Mouse (Mus musculus): ENCODE measurements around the gene 1700020A23Rik.
A peak's percentile ranks its signal among the peaks of the same experiment; 100 is the strongest.

1700020A23Rik gene

DNA sequence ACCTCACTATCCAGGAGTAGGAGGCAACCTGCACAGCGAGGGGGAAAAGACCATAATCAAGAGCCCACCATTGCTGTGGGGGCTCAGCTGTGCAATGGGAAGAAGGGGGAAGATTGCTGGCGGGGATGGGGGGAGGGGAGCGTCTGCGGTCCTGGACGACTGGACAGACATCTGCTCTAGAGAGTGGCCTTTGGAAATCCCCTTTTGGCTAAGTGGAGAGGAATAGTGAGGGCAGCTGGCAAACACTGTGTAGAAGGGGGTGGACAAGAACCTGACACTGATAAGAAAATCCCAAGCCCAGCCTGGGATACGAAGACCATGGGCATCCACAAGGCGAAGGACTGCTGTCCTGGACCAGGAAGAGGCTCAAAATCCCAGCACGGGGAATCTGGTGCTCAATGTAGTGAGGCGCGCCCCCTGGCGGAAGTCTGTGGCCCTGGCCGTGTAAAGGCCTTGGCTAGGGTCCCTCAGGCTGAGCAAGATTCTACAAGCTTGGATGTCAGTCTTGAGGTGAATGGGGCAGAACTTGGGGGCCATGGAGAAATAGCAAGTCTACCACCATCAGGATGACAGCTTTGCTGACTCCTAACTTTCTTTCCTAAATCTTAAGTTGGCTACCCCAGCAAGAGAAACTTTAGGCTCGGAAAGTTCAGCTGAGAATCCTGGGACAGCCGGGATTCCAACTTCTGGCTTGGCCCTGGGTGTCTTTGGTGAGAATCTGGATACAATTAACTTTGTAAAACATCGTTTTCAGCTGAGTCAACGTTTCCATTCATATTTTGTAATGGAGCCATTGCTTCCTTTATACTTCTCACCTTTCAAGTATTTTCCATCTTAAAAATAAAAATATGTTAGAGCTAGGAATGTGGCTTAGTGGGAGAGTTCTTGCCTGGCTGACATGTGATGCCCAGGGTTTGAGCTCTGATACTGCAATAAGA lies 6.8 kb downstream of the 1700020A23Rik start:
- peak; percentile 81 for DNase-seq (ENCODE audit: low read depth, low spot score)

DNA sequence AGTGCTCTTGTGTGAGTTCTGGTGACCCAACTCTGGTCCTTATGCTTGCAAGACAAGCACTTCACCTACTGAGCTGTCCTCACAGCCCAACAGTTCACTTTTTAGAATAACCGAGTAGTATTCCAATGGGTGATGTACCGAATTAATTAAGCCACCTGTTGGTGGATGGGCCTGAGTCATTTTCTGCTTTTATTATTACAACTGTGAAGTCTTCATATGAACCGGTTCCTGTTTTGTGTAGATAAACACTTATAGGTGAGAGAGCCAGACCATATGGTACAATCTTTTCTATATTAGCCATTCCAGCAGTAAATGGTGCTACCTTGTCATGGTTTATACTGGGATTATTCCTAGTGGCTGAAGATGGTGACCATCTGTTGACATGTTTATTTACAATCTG lies 7.7 kb downstream of the 1700020A23Rik start:
- DNase-seq (ENCODE audit: low read depth, low spot score): no peak

DNA sequence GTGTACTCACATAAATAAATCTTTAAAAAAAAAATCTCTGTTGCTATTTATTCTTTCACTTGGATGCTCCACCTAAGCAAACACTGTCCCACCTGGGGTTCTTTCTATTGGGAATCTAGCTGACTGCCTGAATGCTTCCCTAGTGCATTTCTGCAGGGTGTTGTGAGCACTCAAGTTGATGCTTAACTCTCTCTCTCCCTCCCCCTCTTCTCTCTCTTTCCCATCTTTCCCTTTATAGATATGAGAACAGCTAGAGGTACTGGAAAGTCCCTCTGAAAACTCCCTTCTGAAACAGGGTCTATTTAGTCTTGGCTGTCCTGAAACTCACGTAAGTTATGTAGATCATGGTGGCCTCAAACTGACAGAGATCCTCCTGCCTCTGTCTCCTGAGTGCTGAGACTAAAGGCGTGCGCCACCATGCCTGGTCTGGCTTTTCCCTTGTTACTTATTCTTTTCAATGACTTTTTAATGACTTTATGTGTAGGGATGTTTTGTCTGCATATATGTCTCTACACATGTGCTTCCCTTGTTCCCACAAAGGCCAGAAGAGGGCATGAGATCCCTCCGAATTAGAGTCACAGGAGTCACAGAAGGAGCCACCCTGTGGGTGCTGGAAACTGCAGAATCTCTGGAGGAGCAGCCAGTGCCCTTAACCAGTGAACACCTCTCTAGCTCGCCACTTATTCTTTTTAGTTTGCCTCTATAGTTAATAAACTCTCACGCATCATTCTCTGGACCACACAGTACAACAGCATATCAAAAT lies 9.2 kb downstream of the 1700020A23Rik start:
- DNase-seq (ENCODE audit: low read depth, low spot score): peak; percentile 25

DNA sequence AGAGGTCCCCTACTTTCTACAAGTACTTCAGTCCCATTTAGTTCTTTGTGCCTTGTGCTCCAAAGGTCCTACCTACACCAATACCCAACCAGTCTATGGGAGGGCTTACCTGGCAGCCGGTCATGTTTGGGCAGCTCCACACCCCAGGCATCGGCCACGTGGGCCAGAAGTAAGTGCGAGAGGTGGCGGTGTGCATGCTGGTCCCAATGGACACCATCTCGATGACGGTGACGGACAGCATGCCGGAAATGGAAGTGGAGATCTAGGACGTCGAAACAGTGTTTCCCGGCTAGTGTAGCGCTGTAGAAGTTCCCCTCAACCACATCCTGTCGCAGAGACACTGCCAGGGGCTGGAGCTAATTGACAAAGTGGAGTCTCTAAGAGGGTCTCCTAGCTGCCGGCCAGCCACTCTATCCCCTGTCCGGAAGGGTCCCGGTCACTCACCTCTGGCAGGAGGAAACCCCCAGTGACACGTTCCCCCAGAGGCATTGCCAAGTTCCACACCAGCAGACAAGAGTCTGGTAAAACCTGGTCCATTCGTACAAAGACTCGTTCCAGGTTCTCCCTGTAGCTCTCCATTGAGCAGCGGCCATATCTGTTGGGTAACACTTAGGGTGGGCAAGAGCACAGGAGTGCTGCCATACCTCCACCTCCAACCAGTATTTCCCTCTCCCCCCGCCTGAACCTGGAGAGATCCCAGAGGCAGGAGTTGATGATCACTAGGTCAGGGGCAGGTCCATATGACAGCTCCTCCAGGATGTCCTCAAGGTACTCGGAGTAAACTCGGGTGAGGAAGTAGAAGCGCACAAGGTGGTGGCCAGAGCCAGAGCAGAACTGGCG lies 16.9 kb downstream of the 1700020A23Rik start:
- no peak for DNase-seq (ENCODE audit: low read depth, low spot score)

DNA sequence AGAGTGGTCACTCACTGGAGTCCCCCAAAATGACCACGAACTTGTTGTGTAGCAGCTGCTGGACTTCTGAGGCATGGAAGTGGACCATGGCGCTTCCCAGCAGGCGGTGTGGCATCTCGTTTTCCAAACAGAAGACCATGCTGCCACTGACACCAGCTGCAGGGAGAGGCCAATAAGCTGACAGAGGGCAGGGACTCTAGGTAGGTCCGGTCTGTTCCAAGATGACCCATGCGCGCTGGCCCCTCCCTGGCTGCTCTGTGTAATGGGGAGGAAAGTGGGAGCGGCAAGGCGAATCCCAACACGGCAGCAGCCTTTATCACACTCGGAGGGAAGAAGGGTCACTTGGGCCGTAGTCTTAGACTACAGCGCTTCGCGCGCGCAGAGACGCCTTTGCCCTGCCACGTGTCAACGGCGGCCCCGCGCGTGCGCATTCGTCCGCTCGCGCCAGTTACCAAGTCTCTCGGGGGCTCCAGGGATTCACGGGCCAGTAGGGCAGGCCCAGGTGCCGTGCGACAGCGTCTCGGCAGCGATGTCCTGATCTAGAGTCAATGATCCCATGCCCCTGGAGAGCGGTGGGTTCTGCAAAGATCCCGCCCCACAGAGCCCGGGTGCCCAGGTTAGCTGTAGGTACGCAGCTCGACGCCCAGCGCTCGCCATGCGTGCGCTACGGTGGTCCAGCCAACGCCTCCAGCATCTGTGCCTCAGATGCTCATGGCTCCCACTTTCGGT lies 18.5 kb downstream of the 1700020A23Rik start:
- DNase-seq (ENCODE audit: low read depth, low spot score): peak; percentile 86

DNA sequence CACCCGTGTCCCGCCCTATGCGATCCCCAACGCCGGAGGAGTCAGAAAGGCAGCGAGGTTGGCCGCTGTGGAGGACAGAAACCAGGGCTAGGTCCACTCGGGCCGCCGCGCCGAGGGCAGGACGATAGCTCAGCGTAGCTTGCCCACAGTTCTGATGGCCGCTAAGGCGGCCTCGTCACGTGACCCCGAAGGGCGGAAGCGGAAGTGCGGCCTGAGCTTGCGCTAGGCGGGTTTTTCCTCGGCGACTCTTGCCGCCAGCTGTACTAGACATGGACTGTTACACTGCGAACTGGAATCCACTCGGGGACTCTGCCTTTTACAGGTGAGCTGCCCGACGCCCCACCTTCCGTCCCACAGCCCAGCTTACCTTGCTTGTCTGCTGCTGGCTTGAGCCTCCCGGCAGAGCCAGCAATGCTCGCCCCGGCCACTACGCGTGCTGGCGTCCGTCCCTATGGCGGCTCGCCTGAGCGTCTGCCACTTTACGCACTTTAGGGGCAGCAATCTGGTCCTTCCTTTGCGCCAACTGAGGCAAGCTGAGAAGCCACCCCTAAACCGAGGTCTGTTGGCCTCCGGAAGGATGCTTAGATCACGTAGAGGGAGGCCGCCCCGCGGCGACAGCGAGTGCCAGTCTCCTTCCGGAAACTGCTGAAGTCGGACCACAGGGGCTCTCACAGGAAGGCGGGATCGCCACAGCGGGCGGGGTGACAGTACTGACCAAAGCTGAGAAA lies 19.2 kb downstream of the 1700020A23Rik start, which contains the start of the genes Vps16 and Pced1a:
Gene Vps16 (plus strand): TSS at position 214 of the 728 bp plus-strand sequence.
Gene Pced1a (minus strand): TSS at position 576 of the 728 bp plus-strand sequence.
- peak; percentile 94 for DNase-seq (ENCODE audit: low read depth, low spot score)

DNA sequence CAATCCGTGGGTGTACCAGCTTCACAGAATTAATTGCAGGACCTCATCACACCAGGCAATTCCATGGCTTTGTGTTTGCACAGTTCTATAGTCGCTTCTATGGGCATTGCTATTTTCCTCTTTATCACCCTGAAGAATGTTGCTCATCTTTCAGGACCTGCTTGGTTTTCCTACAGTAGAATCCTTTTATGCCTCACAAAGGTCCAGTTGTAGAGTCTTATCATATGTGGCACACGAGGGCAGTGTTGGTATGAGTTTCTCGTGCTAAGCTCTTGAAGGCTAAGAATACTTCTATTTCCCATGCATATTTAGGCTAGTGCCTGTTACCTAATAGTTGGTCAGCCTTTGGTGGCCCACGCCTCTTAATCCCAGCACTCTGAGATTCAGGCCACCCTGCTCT lies 20.1 kb downstream of the 1700020A23Rik start:
- peak; percentile 19 for DNase-seq (ENCODE audit: low read depth, low spot score)

DNA sequence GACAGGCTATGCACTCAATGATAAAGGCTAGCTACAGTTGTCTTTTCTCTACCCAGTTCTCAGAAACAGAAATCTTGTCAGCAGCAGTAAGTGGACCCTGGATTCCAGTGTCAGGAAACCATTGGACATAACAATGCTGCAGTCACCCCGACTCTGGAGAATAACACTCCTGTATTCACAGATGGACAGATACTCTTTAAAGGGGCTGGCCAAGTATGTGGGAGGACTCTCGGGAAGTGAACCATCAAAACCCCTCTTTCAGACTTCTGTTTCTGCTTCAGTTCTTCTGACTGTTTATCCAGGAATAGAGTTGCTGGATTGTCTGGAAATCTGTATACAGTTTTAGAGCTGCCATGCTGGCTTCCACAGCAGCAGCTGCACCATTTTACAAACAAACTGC lies 24.8 kb downstream of the 1700020A23Rik start:
- no peak for DNase-seq (ENCODE audit: low read depth, low spot score)

DNA sequence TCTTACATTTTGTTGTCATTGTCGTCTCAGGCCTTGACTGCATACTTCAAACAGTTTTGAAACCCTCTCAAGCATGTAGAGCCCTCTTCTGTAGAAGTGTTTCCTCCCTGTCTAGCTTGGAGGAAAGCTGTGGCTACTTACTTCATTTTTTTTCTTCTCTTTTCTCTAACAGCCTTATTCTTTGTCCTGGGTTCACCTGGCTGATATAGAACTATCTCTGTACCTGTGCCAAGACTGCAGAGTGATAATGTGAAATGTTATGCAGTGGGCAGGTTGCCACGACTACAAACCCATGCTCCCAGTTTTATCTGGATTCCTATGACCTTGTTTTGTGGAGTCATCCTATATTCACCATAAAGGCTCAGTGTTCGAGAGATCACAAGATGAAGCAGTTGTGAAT lies 25.4 kb downstream of the 1700020A23Rik start:
- DNase-seq (ENCODE audit: low read depth, low spot score): no peak

DNA sequence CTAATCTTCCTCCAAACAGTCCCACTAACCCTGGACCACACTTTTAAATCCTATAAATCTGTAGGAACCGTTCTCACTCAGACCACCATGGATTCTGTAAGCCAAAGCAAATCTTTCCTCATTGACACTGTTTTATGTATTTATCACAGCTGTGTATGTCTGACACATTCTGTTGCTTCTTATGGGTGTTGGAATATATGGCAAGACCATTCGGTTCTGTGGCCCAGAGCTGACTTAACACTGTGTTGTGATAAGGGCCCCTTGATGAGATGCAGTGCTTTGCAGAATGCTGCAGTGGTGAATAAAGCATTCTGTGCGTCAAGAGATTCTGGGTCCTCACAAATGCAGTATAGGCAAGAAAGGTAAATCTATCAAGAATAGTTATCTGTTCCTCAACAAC lies 27.1 kb downstream of the 1700020A23Rik start:
- DNase-seq (ENCODE audit: low read depth, low spot score): no peak

DNA sequence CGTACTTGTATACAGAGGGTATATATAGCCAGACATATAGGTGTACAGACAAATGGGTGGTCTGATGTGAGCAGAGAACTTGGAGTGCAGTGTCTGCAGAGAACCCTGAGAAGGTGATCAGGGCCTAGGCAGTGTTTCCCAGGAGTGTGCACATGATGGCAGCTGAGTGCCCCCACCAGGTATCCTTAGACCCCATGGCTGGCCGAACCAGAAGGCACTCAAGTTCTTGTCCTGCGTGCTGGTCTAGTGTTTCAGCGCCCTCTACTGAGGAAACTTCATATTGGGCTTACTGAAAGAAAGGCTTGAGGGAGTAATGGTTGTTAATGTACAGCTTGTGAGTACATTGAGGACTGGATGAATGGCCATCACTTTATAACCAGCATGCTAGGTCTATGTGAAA lies 28.1 kb downstream of the 1700020A23Rik start:
- peak; percentile 74 for DNase-seq (ENCODE audit: low read depth, low spot score)

DNA sequence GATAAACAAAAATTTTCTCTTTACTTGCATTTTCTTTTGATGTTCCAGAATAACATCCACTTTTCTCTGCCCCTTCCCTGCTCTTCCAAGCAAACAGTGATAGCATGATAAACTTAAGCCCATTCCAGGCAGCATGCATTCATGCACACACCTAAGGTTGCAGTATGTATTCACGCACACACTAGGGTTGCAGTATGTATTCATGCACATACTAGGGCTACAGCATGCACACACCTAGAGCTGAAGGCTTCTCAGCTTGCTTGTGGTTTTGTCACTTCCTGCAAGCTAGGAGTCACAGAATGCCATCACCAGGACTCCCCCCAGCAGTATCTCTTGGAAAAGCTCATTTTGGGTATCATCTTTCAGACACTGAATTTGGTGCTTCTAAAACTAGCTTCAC lies 31.7 kb downstream of the 1700020A23Rik start:
- no peak for DNase-seq (ENCODE audit: low read depth, low spot score)

DNA sequence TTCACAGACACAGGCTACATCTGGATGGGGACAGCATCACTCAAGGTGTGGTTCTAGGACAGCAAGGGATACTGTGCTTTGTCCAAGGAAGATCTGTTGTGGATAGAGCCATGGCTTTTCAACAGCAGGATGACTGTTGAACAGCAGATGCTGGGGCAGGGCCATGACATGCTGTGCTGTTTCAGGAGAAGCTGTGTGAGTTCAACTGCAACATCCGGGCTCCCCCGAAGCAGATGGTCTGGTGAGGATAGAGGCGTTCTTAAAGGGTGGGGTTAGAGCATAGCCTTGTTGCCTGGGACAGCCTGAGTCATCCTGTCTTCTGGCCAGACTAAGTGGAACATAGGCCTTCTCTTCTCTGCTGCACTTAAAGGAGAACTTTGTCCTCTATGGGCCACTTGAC lies 33.8 kb downstream of the 1700020A23Rik start:
- no peak for DNase-seq (ENCODE audit: low read depth, low spot score)

DNA sequence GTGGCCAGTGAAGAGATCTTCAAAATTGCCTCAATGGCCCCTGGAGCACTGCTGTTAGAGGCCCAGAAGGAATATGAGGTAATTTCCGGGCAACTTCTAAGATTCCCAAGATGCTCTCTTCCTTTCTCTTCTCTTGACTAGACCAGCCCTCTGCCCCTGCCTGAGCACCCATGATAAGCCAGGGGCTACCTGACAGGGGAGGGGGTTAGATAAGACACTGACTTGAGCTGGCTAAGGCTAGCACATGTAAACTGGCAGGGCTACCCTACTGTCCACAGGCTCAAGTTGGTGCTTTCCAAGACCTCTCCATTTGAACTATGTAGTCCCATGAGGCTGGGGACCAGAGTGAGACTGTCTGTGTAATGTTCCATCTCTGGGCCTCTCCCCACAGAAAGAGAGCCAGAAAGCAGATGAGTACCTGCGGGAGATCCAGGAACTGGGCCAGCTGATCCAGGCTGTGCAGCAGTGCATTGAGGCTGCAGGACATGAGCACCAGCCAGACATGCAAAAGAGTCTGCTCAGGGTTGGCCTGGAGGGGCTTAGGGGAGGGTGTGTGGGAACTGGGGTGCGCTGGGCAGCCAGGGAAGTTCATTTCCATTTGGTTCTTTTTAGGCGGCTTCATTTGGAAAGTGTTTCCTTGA lies 34.9 kb downstream of the 1700020A23Rik start:
- DNase-seq (ENCODE audit: low read depth, low spot score): no peak

DNA sequence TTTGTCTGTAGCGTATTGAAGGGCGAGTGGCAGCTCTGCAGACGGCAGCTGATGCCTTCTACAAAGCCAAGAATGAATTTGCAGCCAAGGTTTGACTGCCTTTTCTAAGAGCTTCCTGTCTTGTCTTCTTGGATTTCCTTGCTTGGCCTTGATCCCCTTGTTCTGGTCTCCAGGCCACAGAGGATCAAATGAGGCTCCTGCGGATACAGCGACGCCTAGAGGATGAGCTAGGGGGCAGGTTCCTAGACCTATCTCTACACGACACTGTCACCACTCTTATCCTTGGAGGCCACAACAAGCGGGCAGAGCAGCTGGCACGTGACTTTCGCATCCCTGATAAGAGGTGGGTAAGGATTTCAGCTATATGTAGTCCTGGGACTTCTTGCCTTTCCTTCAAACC lies 37.1 kb downstream of the 1700020A23Rik start:
- no peak for DNase-seq (ENCODE audit: low read depth, low spot score)

DNA sequence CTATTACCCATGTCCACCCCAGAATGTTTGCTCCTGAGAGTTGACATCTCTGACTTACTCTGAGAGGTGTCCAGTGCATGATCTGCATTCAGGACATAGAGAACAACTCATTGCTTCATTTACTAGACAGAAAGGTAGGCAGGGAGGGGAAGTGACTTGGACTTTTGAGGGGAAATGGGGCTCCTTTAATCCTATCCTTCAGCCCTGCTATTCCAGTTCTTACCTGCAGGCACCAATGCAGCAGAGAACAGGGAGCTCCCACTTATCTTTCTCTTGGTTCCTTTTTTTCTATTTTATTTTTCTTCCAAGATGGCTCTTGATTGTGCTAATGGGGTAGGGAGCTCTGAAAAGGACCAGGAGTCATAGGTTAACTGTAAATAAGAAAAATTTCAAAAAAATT lies 43.4 kb downstream of the 1700020A23Rik start:
- peak; percentile 19 for DNase-seq (ENCODE audit: low read depth, low spot score)

DNA sequence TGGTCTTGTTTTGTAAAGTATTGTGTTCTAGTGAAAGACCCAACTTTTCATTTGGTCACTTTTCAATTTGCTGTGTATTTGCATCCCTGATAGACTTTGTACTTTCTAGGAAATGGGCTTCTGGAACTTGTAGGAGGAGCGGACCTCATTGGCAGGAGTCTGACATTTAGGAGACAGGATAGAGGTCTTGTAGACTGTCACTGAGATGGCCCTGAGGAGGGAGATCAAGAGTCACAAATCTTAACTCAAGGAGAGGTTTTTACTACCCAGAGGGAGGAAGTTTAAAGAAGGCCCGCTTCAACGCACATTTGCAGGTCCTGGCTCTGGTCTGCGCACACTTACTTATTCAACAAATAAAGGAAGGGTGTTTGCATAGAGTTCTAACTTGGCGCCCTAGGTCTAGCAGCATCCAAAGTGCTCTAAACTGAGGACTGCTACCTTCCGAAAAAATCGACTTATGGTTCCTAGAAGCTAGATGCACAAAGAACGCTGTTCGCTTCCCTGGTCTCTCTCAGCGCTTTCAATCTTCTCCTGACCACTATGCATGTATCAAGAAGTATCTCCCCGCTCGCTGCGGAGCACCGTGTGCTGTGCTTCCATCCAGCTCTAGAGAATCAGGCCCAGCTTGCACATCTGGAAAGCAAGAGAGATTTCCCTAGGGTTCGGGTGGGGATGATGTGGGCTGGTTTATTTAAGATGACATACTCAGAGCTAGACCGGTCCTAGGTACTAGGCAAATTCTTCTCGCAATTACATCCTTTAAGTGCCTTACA lies 44.1 kb downstream of the 1700020A23Rik start:
- DNase-seq (ENCODE audit: low read depth, low spot score): peak; percentile 32

DNA sequence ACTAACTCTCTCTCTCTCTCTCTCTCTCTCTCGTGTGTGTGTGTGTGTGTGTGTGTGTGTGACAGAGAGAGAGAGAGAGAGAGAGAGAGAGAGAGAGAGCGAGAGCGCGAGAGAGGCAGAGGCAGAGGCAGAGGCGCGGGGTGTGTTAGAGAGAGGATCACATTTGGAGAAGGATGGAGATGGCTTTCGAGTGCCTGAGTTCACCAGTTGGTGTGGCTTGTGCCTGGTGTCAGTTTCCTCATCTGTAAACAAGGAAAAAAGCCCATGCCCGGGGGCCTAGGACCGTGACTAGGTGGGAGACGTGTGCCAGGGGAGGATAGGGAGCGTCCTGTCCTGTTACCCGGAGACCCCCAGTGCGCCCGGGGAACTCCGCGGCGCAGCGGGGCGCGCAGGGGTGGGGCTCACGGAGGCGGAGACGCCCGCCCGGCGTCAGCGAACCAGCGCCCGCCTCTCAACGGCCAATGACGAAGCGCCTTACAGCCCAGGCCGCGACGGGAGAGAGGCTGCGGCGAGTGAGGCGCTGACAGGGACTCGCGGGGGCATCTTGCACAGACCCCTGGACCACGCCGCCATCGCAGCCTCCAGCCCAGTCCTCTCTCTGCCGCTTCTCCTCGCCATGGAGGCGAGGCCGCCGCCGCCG lies 44.9 kb downstream of the 1700020A23Rik start, which contains the start of gene Ptpra:
Gene Ptpra (plus strand): TSS at position 485 of the 640 bp plus-strand sequence.
- peak; percentile 93 for DNase-seq (ENCODE audit: low read depth, low spot score)

All from CD4-positive, CD25-positive, alpha-beta regulatory T cell, adult 2 months (primary cell).